Mouse (Mus musculus): ENCODE measurements around the gene Commd2. TPM values are rescaled to one million over a fixed set of nuclear protein-coding genes. Genes with fewer than 3 reads are reported as not detected.

Gene Commd2
- total RNA-seq, 2 experiments from 2014 or later, result 11.1 to 11.3 TPM

- DNase-seq, result no peak
These were observed 31.8 kb downstream of the Commd2 start for GRCm38 (mm10) chr3:57619718-57620117.

- no peak for DNase-seq
These were observed 35.9 kb downstream of the Commd2 start for GRCm38 (mm10) chr3:57615652-57616051.

GRCm38 (mm10) chr3:57612430-57612997 is 39.0 kb downstream of the Commd2 start:
- no peak for DNase-seq

GRCm38 (mm10) chr3:57611776-57612175 is 39.7 kb downstream of the Commd2 start:
- DNase-seq, result no peak

GRCm38 (mm10) chr3:57604618-57605015 is 46.9 kb downstream of the Commd2 start:
- DNase-seq, result peak; percentile 24

DNA sequence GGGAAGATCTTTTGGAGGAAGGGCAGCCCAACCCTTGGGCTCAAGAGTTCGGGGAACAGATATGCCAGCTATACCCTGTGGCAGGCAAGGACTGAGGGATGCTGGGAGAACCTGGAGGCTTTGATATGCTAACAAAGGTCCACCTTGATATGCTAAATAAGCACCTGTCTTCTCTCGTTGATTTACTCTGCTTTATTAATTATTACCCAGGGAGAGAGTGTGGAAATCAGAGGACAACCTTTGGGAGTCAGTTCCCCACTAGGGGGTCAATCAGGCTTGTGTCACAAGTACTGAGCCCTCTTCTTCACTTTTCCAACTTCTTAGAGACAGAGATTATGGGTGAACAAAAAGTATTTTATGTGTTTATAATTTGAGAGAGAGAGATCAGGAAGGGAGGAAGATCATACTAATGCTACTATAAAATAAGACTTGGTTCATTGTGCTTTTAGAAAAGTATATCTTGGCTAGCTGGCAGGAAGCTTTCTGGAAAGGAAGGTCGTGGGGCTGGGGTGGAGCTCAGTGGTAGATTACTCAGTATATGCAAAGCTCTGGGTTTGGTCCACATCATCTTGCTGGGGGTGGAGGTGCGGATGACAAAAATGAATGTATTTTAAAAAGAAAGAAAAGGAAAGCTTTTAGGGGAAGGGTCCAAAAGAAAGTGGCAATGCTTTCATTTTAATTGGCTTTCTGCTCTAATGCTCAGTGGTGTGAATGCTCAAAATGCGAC is 47.5 kb downstream of the Commd2 start:
- no peak for DNase-seq

- DNase-seq, result no peak
These were observed 48.9 kb downstream of the Commd2 start for GRCm38 (mm10) chr3:57602610-57603009.

DNA sequence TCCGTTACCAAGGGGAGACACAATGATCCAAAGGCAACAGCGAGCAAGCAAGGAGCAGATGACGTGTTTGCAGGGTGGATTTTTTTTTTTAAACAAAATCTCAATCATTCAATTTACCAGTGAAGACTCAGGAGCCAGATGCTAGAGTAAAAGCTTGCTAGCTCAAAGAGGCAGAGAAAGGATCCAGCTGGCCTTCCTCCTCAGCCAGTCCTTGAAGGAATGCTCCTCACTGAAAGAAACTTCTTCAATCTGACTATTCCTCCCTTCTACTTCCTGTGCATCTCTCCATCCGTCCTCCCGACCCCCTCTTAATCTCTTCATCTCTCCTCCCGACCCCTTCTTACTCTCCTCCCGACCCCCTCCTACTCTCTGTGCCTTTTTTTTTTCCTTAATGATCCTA is 54.9 kb downstream of the Commd2 start:
- DNase-seq, result no peak

DNA sequence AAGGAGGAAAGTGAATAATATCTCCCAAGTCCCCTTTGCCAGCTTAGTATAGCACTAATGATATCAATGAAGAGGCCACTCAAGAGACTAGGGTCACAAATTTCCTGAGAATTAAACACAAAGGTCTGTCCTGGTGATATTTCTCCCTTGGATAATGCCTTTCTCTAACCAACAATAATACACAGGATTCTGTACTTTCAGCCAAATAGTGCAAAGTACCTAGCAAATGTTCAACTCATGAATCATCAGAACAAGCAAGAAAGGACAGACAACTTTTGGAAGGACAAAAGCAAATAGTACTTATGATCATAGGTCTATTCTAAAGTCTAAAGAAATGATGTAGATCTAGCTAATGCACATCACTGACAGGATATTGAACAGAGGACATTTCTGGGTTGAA is 56.0 kb downstream of the Commd2 start:
- no peak for DNase-seq

Small RNA genes within 50 kb of the gene (microRNA-seq; reads per million reads assigned to microRNA genes)
- 0 reads per million in 2 experiments for gene Mir6377 (ENCODE audit: borderline replicate concordance in 2 of 2)

Other genes starting within 250 kb of the Commd2 start
- not detected for gene Tm4sf4, start 226.4 kb downstream of the Commd2 start, total RNA-seq (2021)
- gene Wwtr1, start 75.8 kb downstream of the Commd2 start, total RNA-seq (2021), result 10 to 100 TPM; 28.3 to 33.1 TPM
- not detected for gene Ankub1, start 41.1 kb upstream of the Commd2 start, total RNA-seq (2021)
- gene Rnf13, start 84.3 kb upstream of the Commd2 start, total RNA-seq (2021), result 10 to 100 TPM; 21.6 to 29.8 TPM
- 100 to 1,000 TPM; 150 to 155 TPM for gene Pfn2, start 196.4 kb upstream of the Commd2 start, total RNA-seq (2021)

All from gastrocnemius, postnatal 25 days (tissue).